ENCODE assay signal across 7 mouse cellular contexts in genomic region chr4:100776043-100776870, GRCm38 (mm10). TPM values are rescaled to one million over a fixed set of nuclear protein-coding genes. Genes with fewer than 3 reads are reported as not detected.
DNase-seq lines count a peak whose midpoint lies in the region; ATAC-seq and TF ChIP-seq lines count a peak whose summit lies in the region.

Gene Cachd1, plus strand, starts transcription at chr4:100776675.

- no peak for TF ChIP-seq POLR2A in testis, adult 2 months (IDR thresholded peaks at IDR 0.05; ENCODE audit: control insufficient read depth, low read depth, low read length)

- WGBS in hindbrain, embryonic 15.5 days = 1% methylated on average over 37 of the region's 50 CpGs

- intact Hi-C loops in left cerebral cortex, postnatal 14 days (cut with DNase I) = loop anchor here (5.0 kb wide), 2 partner anchors 211 to 371 kb away; no protein-coding TSS in a partner anchor

- no peaks in the 10 kb centered on the region for H3K9me3 ChIP-seq in hindbrain, embryonic 15.5 days

- peaks cover 35% of the 10 kb centered on the region for H3K4me1 ChIP-seq in hindbrain, embryonic 15.5 days (replicated peaks)
- peaks cover 9% of the 10 kb centered on the region for H3K4me1 ChIP-seq in testis, adult 2 months (ENCODE audit: control insufficient read depth, insufficient read depth, low read length)

- no peaks in the 10 kb centered on the region for H3K36me3 ChIP-seq in hindbrain, embryonic 15.5 days
- H3K36me3 ChIP-seq in testis, adult 2 months (ENCODE audit: control insufficient read depth, insufficient read depth, low read length) = no peaks in the 10 kb centered on the region

- peak within 1 kb of the TSS; percentile 88 for H3K9ac ChIP-seq in hindbrain, embryonic 15.5 days

- peak; percentile 67 for DNase-seq in adrenal gland, adult 8-10 months
- peak; percentile 87 for DNase-seq in embryo, embryonic 10.5 days (ENCODE audit: low spot score)
- peak; percentile 58 for DNase-seq in gastrocnemius, postnatal 10 days
- DNase-seq in left cerebral cortex, postnatal 14 days (ENCODE audit: low spot score in 2 of 2) = peak; percentile 22 to 65

- H3K27me3 ChIP-seq in hindbrain, embryonic 15.5 days = no peaks in the 10 kb centered on the region
- H3K27me3 ChIP-seq in testis, adult 2 months (ENCODE audit: control insufficient read depth, insufficient read depth, low read length) = no peaks in the 10 kb centered on the region

- H3K27ac ChIP-seq in hindbrain, embryonic 15.5 days (replicated peaks) = peak within 1 kb of the TSS; percentile 91
- H3K27ac ChIP-seq in testis, adult 2 months (ENCODE audit: control insufficient read depth, insufficient read depth, low read depth, low read length) = no peak within 1 kb of the TSS

- no peak for TF ChIP-seq CTCF in testis, adult 2 months (IDR thresholded peaks at IDR 0.05; ENCODE audit: control insufficient read depth, insufficient read depth, insufficient replicate concordance, low read depth, low read length)

- H3K4me3 ChIP-seq in hindbrain, embryonic 15.5 days = peak within 1 kb of the TSS; percentile 88
- peak within 1 kb of the TSS; percentile 30 for H3K4me3 ChIP-seq in testis, adult 2 months (ENCODE audit: control insufficient read depth, low read depth, low read length)

- peak; percentile 77 for ATAC-seq in hindbrain, embryonic 15.5 days (ENCODE audit: low FRiP score, low read depth)
- ATAC-seq in megakaryocyte-erythroid progenitor cell, adult 5-6 weeks (replicated peaks; ENCODE audit: low FRiP score, low TSS enrichment, poor library complexity, severe bottlenecking) = no peak

- peak within 1 kb of the TSS; percentile 96 for H3K4me2 ChIP-seq in hindbrain, embryonic 15.5 days

RNA-seq across cellular contexts. Expression of gene Cachd1, which starts in this region (rescaled TPM):
- 10 to 100 TPM; 12.4 to 15.3 (median 13.5) TPM for total RNA-seq in adrenal gland, adult 8-10 months (2022)
- total RNA-seq in gastrocnemius, postnatal 10 days (2021) = 1 to 10 TPM; 7.4 to 7.7 TPM
- polyA plus RNA-seq in hindbrain, embryonic 15.5 days (2015; fragmentation: Nextera tagmentation; extraction: Ambion mirVana) = 21.9 and 24.8 TPM in 2 replicates
- total RNA-seq in left cerebral cortex, postnatal 14 days (2021) = 10 to 100 TPM; 10.3 to 12.2 TPM
- 18.0 and 20.6 TPM in 2 replicates for total RNA-seq in megakaryocyte-erythroid progenitor cell, adult 5-6 weeks (2014; fragmentation: Nextera tagmentation)
- 6.4 and 10.9 TPM in 2 replicates for total RNA-seq in megakaryocyte-erythroid progenitor cell, adult 5-6 weeks (2017)
- polyA plus RNA-seq in testis, adult 2 months (2012; rRNA removed) = 10.0 and 12.1 TPM in 2 replicates
